Mouse (Mus musculus): ENCODE data around the gene Chd4.

- no peak for TF ChIP-seq GATA1 (IDR thresholded peaks at IDR 0.05; ENCODE audit: low read length)
- no peak for TF ChIP-seq TAL1 (IDR thresholded peaks at IDR 0.05; ENCODE audit: low read length)
Observed at GRCm38 (mm10) chr6:125097951-125098350, 2.2 kb downstream of the Chd4 start.
